Mouse (Mus musculus) monocyte, adult 5-6 weeks (primary cell): ENCODE data around the gene Hipk2. TPM values are rescaled to one million over a fixed set of nuclear protein-coding genes. Genes with fewer than 3 reads are reported as not detected.

Experiments
- ATAC-seq: fragments of 153-309, 156-312 bp; replicated peaks from 2 replicates; pipeline ENCODE4 v1.8.0; 2017; ENCODE audit warnings: mild to moderate bottlenecking; ENCODE audit not compliant: low TSS enrichment, insufficient number of reproducible peaks, severe bottlenecking, poor library complexity, low FRiP score
- total RNA-seq: library from RNA; stranded (forward); fragments of 200-1000, 200-491, 200-594 nt; gene quantifications from 3 replicates; pipeline ENCODE4 v1.2.3, GENCODE M21; 2017

Gene Hipk2
- total RNA-seq, 1 experiment from 2014 or later = 12.4 TPM

DNA sequence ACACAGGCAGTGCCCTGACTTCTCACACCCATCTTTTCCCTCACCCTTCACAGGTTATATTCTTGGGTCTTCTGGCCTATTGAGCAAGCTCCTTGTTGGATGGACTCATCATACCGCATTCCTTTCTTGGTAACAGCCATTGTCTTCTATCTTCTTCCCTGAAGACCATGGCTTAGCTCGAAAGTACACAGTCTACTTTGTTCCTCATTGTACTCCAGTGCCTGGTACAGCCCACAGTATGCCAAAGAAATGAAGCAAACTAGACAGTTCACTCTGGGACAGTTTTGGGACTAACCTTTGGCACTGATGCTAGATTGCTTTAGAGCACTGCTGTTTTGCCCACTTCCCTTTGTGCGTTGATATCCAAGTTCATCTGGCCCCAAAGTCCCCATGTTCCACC lies 133.5 kb downstream of the Hipk2 start:
- no peak for ATAC-seq

DNA sequence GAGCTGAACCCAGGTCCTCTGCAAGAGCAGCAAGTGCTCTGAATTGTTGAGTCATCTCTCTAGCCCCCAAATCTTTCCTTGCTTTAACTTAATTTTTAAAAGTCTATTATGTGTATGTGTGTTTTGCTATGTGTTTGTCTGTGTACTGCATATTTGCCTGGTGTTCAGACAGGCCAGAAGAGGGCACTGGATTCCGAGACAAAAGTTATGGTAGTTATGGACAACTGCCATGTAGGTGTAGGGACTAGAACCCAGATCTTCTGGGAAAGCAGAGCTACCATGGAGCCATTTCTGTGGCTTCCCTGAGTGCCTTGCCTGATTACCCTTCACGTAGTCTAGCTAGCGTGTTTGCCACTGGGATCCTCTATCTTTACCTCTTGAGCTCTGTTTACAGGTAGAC lies 134.9 kb downstream of the Hipk2 start:
- ATAC-seq = no peak

DNA sequence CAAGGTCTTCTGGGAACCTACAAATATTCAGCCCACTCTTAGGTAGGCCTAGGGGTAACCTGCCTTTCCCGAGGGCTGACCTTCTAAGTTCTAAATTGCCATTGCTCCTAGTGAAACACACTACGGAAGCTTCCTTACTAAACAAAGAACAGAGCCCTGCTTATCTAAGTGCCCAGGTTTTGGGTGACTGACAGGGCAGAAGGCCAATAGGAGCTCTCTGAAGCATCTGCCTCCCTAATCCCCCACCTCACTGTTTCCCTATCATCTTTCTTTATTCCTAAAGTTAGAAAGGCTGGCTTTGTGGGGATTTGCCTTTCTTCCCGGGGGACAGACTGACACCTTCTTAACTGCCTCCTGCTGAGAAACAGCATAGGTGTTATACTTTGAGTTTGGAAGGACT lies 136.7 kb downstream of the Hipk2 start:
- no peak for ATAC-seq

DNA sequence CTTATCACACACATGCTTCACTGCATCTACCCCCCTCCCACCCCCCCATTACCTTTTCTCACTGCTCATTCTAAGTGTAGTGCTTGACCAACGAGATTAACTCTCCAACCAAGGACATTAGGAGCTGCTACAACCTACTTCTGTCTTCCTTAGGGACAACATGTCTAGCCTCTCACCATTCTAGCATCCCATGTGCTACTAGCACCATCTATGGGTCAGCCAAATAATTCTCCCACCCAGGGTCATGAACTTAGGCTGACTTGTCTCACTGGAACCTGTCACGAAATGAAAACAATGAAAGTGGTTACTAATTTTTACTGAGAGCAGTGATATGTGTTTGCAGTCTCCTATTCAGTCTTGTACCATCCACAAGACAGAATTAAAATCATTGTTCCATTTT lies 138.2 kb downstream of the Hipk2 start:
- ATAC-seq = no peak

- peak; percentile 77 for ATAC-seq
Measured at GRCm38 (mm10) chr6:38736240-38736639, 139.7 kb downstream of the Hipk2 start.

GRCm38 (mm10) chr6:38732681-38733080 lies 143.3 kb downstream of the Hipk2 start:
- ATAC-seq = no peak

GRCm38 (mm10) chr6:38730169-38731146 lies 145.5 kb downstream of the Hipk2 start:
- ATAC-seq = no peak

GRCm38 (mm10) chr6:38725515-38725914 lies 150.4 kb downstream of the Hipk2 start:
- ATAC-seq = no peak

DNA sequence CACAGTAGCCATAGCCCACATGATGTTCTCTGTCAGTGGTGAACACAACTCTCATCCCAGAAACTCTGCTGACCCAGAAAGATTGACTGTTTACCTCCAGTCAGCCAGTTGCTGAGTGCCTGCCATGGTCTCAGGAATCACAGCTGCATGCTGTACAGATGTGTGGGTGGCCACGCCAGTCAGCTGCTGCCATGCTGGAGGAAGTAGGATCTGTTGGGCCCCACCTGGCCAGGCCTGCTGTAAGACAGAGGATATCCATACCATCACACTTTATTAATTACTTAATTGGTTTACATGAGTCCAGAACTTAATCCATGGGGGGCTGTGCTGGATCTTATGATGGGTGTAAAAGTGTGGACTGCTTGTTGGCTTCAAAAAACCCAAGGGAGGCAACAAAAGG lies 154.6 kb downstream of the Hipk2 start:
- ATAC-seq = 0 out of 2 replicates have a peak, but pooled peaks have one; percentile 22

GRCm38 (mm10) chr6:38719229-38719628 lies 156.7 kb downstream of the Hipk2 start:
- no peak for ATAC-seq

- ATAC-seq = no peak
Measured at GRCm38 (mm10) chr6:38718625-38719024, 157.3 kb downstream of the Hipk2 start.

- no peak for ATAC-seq
Measured at GRCm38 (mm10) chr6:38715881-38716280, 160.1 kb downstream of the Hipk2 start.

GRCm38 (mm10) chr6:38713957-38714898 lies 161.7 kb downstream of the Hipk2 start:
- ATAC-seq = peak; percentile 46; the same call in 1 of the 2 replicates

GRCm38 (mm10) chr6:38710449-38710848 lies 165.5 kb downstream of the Hipk2 start:
- ATAC-seq = peak; percentile 89

DNA sequence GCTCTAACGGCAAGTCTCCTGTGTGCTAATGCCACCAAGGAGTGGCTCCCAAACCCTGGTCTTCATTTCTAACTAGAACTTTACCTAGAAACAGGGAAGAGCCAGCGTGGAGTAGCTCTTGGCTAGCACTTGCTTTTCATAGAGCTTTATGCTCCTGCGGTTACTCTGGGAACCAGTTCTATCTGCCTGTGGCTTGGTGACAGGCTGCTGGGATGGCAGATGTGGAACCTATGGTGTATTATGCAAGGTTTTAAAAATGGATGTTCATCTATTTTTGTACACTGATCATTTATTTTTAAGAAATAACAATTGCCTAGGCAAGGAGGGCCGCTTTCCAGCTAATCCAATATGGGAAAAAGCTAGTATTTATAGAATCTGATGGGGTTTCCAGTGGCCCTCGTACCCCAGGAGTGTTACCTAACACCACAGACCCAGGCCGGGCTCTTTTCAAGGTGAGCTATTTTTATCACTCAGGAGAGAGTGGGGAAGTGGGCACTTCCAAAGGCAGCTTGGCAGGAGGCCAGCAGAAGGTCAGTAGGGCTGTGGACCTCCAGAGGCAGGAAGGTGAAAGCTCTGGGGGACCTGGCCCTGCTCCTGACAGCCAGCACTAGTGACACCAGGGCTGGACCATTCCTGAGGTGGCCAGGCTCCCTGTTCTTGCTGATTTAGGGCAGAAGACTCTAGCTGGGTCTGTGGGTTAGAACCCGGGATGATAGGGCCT lies 171.5 kb downstream of the Hipk2 start:
- ATAC-seq = no peak

DNA sequence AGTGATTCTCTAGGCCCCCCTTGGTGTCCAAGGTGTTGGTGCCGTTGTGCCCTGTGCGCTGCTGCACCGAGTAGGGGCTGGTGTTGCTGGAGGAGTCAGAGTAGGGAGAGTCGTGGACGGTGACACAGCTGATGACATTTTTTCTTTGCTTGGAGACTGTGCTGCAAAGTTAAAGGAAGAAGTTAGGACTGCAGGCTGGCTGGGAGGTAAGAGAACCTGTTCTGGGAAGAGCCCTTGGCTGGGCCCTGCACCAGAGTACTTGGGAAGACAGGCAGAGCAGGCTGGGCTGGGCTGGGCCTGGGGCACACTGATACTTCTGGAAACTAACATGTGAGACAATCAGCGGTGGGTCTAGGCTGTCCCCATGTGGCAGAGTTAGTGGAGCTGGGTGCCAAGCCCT lies 172.4 kb downstream of the Hipk2 start:
- no peak for ATAC-seq

- no peak for ATAC-seq
Measured at GRCm38 (mm10) chr6:38702810-38703399, 173.1 kb downstream of the Hipk2 start.

- no peak for ATAC-seq
Measured at GRCm38 (mm10) chr6:38701421-38701820, 174.5 kb downstream of the Hipk2 start.
